Mouse (Mus musculus): ENCODE measurements at regions not wholly inside any gene's neighbourhood (a gene's known extent, or its start where the extent isn't known, plus 50 kb on each side); places are given as distances from the start of the nearest gene placed in this dataset.

DNA sequence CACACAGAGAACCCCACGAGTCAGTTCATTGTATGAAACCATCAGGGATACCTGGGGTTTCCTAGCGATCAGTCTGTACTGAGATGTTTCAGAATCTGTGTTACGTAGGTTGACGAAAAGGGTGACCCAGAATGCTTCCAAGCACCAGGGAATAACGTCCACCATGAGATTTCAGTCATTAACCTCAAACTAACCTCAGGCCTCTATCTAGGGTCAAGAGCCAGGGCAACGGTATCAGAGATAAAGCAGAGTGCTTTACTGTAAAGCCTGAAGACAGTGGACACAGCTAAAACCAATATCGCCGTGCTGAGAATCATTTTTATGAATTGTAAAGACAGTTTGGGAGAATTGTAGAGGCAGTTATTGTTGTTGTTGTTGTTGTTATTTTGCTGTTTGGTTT is 52.9 kb upstream of the Errfi1 start:
- DNase-seq (ENCODE audit: low read depth, low spot score): no peak

DNA sequence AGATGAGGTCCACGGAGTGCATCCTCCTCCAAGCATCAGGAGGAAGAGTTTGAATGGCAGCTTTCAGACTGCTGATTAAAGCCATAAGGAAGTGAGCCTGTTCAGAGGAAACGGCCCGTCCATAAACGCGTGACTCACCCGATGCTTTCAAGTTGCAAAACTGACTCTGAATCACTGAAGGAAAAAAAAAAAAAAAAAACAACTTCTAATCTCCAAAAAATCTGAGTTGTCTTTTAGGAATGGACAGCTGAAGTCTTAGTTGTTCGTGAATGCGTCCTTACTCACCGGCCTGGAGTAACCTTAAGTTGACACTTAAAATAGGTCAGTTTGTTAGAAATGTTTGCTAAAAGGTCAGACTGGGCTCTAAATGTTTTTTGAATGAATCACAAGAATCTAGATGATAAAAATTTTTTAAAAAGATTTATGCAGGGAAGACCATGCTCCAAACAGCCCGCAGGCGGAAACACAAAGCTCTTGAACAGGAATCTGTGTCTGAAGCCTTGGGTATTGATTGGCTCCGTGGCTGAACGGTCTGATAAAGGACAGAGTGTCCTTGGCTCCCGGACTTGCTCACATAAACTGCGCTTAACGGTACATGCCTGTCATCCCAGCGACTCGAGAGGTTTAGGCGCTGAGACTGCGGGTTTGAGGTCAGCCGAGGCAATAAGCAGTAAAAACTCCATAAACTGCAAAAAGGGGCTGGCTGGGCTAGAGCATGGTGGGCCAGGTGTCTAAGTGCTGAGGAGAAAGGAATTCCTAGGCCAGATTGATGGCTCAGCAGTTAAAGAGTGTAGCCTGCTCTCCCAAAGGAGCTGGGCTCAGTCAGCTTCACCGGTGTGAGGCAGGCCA is 53.9 kb upstream of the Errfi1 start:
- DNase-seq (ENCODE audit: low read depth, low spot score): no peak

DNA sequence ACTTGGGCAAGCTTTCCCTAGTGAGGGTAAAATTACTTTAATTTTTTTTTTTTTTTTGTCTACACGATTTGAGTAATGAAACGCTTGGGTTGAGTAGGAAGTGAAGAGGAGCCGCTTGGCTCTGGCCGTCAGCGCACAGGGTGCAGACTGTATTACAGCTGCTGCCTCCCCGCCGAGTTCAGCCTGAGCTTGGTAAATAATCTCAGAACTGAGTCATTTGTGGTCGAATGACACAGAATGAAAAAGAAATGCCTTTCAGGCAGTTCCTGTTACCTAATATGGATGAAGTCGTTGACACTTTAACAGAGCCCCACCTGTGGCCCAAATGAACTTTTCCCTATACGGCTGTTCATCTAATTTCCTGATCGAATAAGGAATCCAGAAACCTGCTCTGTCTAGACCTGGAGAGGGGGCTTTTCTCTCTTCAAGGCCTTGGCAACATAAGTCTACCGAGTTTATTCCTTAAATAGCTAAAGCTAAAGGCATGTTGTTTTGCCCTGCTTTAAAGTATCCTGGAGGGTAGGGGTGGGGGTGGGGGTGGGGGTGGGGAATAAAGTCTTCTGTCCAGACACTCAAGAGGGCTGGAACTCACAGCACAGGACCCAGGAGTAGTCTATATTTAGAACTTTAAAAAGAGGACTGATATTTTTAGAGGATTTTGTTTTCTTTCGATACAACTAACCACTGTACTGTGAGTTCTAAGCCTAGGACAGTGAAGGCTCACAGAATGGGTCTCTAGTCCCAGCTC is 54.8 kb upstream of the Errfi1 start:
- DNase-seq (ENCODE audit: low read depth, low spot score): no peak

DNA sequence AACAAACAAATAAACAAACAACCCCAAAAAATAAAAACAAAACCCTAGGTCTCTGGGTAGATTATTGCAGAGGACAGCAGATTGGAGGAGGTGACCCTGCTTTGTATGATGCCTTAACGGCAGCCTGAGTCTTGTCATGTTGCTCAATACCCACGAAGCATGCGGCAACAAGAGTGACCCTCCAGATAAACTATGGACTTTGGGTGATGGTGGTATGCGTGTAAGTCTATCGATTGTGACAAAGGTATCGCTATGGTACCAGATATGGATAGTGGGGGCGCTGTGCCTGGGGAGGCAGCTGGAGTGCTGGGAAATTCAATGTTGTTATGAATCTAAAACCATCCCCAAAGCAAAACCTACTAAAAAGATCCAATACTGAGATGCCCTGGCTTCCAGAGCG is 55.4 kb upstream of the Errfi1 start:
- DNase-seq (ENCODE audit: low read depth, low spot score): no peak

DNA sequence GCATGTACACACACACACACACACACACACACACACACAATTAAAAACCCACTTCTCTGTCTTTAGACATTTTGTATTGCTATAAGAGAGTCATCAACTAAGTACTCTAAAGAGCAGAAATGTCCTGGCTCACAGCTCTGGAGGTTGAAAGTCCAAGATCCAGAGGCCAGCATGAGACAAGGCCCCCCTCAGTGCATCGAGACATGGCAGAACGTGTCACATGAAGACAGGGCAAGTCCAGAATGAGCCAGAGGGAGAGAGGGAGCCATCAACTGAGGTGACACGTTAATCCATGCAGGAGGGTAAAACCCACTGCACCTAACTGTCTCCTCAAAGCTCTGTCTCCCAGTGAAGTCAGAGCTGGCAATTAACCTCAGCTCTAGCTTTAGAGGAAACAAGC is 56.7 kb upstream of the Errfi1 start:
- DNase-seq (ENCODE audit: low read depth, low spot score): no peak

DNA sequence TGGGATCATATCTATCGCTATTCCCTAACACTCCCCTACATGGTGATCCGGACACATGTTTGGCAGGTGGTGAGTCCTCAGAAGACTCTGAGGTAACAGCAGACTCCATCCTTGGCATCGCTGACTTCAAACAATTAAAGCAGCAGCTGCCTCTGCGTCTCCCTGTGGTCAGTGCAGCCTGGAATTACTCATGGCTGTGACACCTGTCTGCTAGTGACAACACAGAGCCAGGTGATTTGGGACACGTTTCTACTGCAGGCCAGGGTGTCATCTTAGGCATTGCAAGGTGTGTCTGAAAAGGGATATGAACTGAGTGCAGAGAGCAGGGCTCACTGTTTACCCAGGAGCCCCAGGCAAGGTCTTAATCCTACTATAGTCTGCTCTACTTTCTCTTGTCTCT is 58.8 kb upstream of the Errfi1 start:
- no peak for DNase-seq (ENCODE audit: low read depth, low spot score)

DNA sequence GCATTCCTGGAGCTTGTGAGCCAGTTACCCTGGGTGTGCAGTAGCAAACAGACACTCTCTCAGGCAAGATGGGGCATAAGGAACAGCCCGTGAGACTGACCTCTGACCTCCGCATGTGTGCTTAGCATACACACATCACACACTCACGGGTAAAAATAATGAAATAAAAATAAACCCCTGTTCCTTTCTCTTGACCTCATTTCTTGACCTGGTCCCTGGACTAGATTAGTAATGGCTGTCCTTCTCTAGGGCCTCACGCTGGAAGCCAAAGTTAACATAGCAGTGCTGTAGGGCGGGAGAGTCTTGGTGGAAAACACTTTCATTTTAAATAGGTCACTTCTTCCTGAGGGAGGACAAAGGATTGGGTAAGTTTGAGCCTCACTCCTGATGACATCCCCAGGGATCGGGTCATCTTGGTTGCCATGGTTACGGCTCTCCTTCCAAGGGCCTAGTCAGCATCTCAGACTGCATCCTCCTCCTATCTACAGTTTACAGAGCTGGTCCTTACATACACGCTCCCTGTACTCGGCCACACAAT is 59.4 kb upstream of the Errfi1 start:
- no peak for DNase-seq (ENCODE audit: low read depth, low spot score)

DNA sequence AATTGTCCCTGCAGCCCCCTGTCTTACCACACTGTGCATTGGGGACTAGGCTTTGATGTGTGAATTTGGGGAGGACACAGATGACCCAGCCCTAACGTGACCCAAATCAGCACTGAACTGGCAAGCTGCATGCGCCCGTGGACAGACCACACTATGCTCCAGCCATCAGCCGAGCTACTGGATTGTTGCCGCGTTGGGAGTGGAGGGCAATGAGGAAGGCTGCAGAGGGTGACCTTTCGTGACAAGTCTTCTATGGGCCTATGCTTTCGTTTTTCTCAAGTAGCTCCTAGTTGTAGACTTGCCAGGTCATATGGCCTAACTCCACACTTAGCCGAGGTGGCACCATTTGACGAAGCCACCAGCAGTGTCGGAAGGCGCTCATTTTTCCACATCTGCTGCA is 60.6 kb upstream of the Errfi1 start:
- no peak for DNase-seq (ENCODE audit: low read depth, low spot score)

DNA sequence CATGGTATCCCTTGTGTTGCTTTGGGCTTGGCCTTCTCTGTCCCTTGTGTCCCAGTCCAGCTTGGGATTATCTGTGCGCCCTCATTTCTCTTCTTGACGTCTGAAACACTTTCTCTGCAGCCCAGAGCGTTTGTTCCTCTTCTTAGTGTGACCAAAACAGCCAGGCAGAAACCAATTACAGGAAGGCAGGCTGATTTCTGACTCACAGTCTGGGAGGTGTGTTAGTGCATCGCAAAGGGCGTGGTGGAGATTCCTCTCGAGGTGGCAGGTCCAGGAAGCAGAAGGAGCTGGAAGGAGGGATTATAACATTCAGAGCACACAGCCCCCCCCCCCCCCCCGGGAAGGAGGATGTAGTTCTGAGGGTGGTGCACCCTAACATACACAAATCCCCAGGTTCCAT is 64.6 kb upstream of the Errfi1 start:
- no peak for DNase-seq (ENCODE audit: low read depth, low spot score)

DNA sequence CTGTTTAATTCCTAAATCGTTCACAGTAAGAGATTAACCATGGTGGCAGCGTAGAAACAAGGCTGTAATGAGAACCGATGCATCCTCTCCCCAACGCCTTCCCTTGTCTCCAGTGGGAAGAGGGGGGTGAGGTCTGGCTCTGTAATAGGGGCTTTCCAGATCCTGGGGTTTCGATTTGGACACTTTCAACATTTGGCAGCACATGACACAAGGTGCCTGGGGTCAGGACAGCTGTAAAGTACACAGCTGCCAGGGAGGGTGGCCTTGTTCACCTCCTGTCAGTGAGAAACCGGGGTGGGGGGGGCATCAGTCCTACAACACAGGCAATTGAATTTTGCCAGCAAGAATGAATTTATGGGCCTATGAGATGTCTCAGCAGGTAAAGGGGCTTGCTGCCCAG is 66.6 kb upstream of the Errfi1 start:
- DNase-seq (ENCODE audit: low read depth, low spot score): no peak

DNA sequence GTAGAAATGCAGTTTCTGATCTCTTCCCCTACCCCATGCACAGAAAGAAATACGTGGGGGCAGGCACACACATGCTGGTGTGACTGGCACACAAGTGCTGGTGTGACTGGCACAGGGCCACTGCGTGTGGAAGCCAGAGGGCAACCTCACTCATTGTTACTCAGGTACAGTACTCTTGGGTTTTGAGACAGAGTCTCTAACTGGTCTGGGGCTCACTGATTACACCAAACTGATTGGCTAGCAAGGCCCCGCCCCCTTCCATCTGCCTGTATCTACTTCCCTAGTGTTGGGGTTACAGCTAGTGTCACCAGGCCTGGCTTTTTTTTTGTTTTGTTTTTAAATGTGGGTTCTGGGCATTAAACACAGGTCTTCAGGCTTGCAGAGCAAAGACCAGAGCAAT is 67.1 kb upstream of the Errfi1 start:
- DNase-seq (ENCODE audit: low read depth, low spot score): no peak

DNA sequence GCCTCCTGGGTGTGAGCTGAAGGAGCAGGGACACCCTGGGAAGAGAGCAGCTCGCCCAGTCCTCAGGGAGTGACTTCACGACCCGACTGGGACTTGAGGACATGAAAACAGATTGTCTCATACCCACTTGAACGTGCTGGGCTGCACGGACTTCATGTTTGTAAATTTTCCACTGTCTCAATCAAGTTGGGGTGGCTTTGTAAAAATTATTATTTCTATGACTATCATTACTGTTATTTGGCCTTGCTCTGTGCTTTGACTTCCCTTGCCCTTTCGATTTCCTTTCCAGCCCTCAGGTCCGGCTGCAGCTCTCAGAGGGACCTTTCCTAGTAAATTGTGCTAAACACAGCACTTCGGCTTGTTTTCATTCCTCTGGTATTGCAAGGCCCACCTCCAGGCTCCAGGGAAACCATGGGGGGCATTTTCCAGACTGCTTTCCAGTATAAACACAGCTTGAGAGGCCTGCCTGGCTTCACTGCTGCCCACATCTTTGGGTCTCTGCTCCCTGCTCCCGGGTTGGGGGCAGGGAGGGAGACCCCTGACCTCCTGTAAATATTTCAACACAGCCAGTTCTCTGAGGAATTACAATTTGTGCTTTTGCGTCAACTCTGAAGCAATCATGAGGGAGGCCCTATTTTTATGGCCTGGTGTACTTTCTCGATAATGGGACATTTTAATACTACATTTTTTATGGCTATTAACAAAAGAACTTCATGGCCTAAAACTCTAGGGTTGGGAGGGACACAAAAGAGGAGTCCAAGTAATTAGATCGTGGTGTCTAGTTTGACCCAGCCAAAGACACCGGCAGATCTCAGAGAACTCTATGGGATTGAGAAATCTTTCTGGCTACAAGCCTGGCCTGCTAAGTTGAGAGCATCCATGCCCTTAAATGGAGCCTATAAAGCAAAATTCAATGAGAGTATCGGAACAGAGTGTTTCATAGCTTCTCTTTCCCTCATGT is 68.9 kb upstream of the Errfi1 start:
- DNase-seq (ENCODE audit: low read depth, low spot score): no peak

DNA sequence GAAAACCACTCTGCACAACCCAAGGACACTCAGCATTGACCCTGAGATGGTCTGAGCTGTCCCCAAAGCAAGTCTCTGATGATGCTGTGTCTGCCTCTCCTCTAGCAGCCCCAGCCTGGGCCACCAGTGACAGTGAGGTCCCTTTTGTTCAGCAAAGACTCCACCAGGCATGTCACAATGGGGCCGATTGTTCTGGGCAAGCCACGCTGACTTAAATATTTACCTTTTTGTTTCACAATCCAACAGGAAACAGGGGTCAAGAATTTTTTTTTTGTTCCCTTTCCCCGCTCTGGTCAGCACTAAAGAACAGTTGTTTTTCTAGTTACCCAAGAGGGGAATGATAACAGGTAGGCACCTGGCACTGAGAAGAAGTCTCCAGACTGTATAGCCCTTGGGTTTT is 72.4 kb upstream of the Errfi1 start:
- DNase-seq (ENCODE audit: low read depth, low spot score): no peak

DNA sequence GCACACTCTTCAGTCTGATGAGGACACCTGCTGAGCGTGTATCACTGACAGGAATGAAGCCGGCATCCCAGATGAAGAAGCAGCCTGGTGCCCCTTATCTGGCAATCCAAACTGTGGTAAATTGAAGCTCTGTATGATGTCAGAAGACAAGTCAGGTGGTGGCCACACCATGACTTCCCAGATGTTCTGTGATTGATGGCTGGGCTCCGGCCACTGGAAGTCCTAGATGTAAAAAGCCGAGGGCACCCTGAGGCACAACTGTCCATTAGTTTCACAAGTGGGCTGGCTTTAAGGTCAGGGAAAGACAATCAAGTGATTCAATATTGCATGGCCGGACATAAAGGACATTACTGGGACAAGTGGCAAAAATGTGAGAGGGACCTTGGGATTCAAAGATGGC is 74.4 kb upstream of the Errfi1 start:
- DNase-seq (ENCODE audit: low read depth, low spot score): no peak

DNA sequence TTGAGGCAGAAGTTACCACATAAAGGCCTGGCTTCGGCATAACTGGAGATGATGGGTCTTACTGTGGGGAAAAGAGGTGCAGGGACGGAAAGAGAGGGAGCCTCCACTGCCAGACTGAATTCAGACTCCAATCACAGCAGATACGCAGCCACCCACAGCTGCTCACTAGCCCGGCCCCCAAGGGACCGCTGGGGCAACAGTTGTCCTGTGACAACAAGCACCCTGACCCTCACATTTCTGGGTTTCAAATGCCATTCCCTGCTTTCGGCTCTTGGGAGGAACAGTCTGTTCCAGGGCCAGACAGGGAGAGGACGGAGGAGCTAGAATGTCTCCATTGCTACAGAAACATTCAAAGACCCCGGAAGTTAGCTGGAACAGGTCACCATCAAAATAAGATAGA is 75.0 kb upstream of the Errfi1 start:
- DNase-seq (ENCODE audit: low read depth, low spot score): no peak

DNA sequence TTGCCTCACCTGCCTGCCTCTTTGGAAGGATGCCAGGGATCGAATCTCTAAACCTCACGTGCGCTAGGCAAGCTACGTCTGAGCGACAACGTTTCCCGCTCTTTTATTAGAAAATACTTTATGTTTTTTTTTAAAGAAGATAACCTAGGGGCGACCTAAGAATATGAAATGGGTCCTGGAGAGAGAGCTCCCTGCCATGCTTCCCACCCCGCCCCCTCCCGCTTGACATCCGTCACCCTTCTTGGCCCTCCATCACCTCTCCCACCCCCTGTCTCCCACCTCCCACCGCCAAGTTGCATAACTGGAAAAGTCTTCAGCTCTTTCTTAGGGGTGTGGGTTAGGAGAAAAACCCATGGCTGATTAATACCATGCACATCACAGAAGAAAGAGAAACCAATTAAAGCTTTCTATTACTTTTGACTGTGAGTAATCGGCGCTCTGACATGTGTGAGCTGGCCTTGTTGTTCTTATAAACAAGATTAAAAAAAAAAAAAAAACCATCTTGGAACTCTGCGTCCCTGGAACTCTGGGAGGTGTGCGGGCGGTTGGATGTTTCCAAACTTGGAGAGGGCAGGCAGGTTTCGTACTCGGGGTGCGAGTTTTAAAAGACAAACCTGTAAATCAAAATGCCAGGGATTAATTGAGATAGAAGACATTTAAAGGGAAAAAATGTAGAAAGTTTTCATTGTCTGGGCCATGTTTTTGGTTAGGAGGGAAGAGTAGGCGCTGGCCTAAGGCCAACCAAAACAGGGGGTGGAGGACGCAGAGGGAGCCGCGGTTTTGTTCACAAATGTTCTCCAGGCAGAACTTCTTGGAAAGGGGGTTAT is 77.8 kb upstream of the Errfi1 start:
- DNase-seq (ENCODE audit: low read depth, low spot score): no peak

DNA sequence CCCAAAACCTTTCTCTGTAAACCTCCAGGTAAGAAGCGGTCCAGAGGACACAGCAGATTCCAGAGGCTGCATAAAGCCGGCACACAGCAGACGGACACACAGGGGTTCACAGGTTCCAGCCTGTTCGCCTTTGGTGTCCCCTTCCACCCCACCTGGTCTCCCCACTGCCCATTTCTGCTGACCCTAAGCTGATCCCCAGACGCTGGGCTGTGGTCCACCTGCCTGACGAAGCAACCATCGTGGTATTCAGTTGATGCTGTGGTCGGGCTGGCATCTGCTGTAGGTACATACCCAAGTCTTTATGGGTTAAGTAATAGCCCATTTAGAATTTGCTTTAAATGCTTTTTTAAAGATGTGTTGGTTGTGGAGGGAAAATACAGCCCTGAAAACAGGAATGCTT is 78.4 kb upstream of the Errfi1 start:
- no peak for DNase-seq (ENCODE audit: low read depth, low spot score)

DNA sequence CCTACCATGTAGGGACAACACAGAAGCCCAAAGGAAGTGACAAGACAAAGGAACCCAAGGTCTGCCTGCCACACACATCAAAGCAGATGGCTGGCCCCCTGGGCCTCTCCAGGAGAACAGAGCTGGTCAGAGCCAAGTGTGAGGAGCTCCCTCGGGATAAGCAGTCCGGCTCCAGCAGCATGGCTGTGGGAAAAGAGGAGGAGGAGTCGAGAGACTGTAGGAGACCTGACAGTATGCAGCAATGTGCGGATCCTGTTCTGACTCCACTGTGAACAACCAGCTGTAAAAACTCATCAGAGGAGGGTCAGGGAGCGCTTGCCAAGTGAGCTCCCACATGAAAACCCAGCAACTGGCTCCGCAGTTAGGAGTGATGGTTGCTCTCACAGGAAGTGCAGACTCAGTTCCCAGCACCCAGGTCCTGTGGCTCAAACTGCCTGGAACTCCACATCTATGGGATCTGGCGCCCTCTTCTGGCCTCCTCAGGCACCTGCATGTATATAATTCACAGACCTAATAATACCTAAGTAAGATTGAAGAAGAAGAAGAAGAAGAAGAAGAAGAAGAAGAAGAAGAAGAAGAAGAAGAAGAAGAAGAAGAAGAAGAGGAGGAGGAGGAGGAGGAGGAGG is 79.3 kb upstream of the Errfi1 start:
- DNase-seq (ENCODE audit: low read depth, low spot score): no peak

DNA sequence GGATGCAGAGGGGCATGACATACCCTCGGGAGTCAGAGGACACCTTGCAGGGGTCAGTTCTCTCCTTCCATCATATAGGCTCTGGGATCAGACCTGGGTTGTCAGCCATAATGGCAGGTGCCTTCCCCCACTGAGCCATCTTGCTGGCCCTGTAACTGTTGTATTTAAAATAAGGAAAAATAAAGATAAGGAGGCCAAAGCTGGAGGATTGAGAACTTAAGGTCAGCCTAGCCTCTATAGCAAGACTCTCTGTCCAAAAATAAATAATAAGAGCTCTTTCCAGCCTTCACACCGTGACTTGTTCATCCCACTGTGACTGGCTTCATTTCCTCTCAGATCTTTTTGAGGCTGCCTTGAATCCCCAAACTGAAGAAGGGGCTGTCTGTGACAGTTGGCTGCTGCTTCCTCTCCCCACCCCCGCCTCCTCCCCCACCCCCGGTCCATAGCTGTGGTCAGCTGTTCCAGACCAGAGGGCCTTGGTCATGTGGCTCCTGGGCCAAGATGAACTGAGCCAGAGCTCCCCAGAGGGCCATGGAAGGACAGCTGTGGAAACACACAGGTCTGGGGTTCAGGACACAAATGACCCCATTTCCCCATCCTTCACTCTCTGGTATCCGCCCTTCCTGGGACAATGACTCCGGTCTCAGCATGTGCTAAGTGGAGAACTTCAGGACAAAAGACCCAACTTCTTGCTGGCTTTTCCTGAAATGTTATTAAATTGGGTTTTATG is 81.6 kb upstream of the Errfi1 start:
- no peak for DNase-seq (ENCODE audit: low read depth, low spot score)

DNA sequence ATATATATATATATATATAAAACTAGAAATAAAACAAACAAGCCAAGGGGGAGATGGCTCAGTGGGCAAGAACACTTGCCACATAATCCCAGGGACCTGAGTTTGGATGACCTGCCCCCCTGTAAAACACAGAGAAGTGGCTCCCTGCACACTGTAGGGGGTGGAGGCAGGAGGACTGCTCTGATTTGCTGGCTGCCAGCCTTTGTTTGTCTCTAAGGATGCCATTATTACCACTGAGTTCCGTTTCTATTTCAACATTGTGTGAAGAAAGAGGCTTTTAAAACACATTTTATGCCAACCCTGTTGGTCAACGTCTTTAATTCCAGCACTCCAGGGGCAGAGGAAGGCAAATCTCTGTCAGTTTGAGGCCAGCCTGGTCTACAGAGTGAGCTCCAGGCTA is 82.2 kb upstream of the Errfi1 start:
- DNase-seq (ENCODE audit: low read depth, low spot score): no peak

Measured in WW6 (cell line).